Mouse (Mus musculus) stomach, postnatal 0 days (tissue): ENCODE data around the gene Gcn1l1. TPM values are rescaled to one million over a fixed set of nuclear protein-coding genes. Genes with fewer than 3 reads are reported as not detected.

Source experiments
- ATAC-seq: fragments of 200-750 bp; cut with Nextera tagmentation; 2 replicates; pipeline ENCODE4 v1.8.0; 2017; ENCODE audit not compliant: low FRiP score, low TSS enrichment
- DNase-seq: peaks from one replicate; pipeline ENCODE4 v3.0.0-alpha.2; 2016; ENCODE audit warnings: low spot score
- H3K27ac ChIP-seq: fragments of 300-500 bp; sonication (generic); replicated peaks from 2 replicates; pipeline ENCODE4 v1.5.1; 2014; ENCODE audit warnings: mild to moderate bottlenecking, control low read depth
- H3K27me3 ChIP-seq: fragments of 300-500 bp; sonication (generic); 2 replicates; pipeline ENCODE4 v1.6.1; 2014; ENCODE audit warnings: low read length; ENCODE audit not compliant: control insufficient read depth, insufficient read depth
- H3K36me3 ChIP-seq: fragments of 300-500 bp; sonication (generic); 2 replicates; pipeline ENCODE4 v1.6.1; 2014; ENCODE audit warnings: low read length, mixed read lengths; ENCODE audit not compliant: control insufficient read depth, insufficient read depth
- H3K4me1 ChIP-seq: fragments of 300-500 bp; sonication (generic); replicated peaks from 2 replicates; pipeline ENCODE4 v1.6.1; 2014; ENCODE audit warnings: antibody characterized with exemption; ENCODE audit not compliant: control insufficient read depth, insufficient read depth
- H3K4me2 ChIP-seq: fragments of 300-500 bp; sonication (generic); replicated peaks from 2 replicates; pipeline ENCODE4 v1.6.1; 2014; ENCODE audit warnings: low read depth, mild to moderate bottlenecking, control low read depth, moderate library complexity
- H3K4me3 ChIP-seq: fragments of 300-500 bp; sonication (generic); 2 replicates; pipeline ENCODE4 v1.5.1; 2014; ENCODE audit warnings: low read depth, low read length, control low read depth
- H3K9ac ChIP-seq: fragments of 300-500 bp; sonication (generic); 2 replicates; pipeline ENCODE4 v1.6.1; 2014; ENCODE audit warnings: mild to moderate bottlenecking, low read length, control low read depth, mixed read lengths
- H3K9me3 ChIP-seq: fragments of 300-500 bp; sonication (generic); 2 replicates; pipeline ENCODE4 v1.6.1; 2016; ENCODE audit warnings: low read length; ENCODE audit not compliant: control insufficient read depth
- CTCF ChIP-seq: IDR thresholded peaks from 2 replicates; pipeline ENCODE4 v1.5.1; 2016; ENCODE audit warnings: antibody characterized with exemption, low read depth, mild to moderate bottlenecking, moderate library complexity
- EP300 ChIP-seq: optimal IDR thresholded peaks from 2 replicates; pipeline ENCODE3; 2016; ENCODE audit warnings: antibody characterized with exemption
- WGBS: fragments of 180-500 bp; shearing (Covaris S2); extraction: QIAGEN DNeasy Blood & Tissue Kit; methylation state at CpG from one replicate; pipeline ENCODE4 v1.1.7; 2014; 5-methylcytosine and 5-hydroxymethylcytosine counted together
- polyA plus RNA-seq: library from polyadenylated mRNA; unstranded; fragments of >200 nt; fragmentation: Nextera tagmentation; extraction: Ambion mirVana; gene quantifications from 2 replicates; pipeline ENCODE4 v1.2.1, GENCODE M21; 2015

Gene Gcn1l1
- polyA plus RNA-seq, 1 experiment from 2014 or later = 11.7 TPM

GRCm38 (mm10) chr5:115578922-115579321 is 13.9 kb downstream of the Gcn1l1 start:
- H3K9me3 ChIP-seq = no peaks in the 10 kb centered on the region
- no peak for DNase-seq
- H3K9ac ChIP-seq = no peak overlapping the region
- H3K4me3 ChIP-seq = no peak overlapping the region
- no peaks in the 10 kb centered on the region for H3K4me1 ChIP-seq
- peaks cover 55% of the 10 kb centered on the region for H3K36me3 ChIP-seq
- no peak for ATAC-seq
- TF ChIP-seq CTCF (no peak), EP300 (no peak)
- WGBS = 89% methylated on average over 14 of the region's 14 CpGs
- no peaks in the 10 kb centered on the region for H3K27me3 ChIP-seq
- H3K27ac ChIP-seq = no peak overlapping the region
- no peak overlapping the region for H3K4me2 ChIP-seq

GRCm38 (mm10) chr5:115579363-115579762 is 14.3 kb downstream of the Gcn1l1 start:
- ATAC-seq (0 out of 2 replicates have a peak, but pooled peaks have one; percentile 2), DNase-seq (no peak)
- no peaks in the 10 kb centered on the region for H3K27me3 ChIP-seq
- no peak for TF ChIP-seq EP300
- TF ChIP-seq CTCF = no peak
- 90% methylated on average over 5 of the region's 5 CpGs for WGBS
- H3K9ac ChIP-seq = no peak overlapping the region
- no peak overlapping the region for H3K4me2 ChIP-seq
- H3K27ac ChIP-seq = no peak overlapping the region
- H3K9me3 ChIP-seq = no peaks in the 10 kb centered on the region
- H3K4me1 ChIP-seq = no peaks in the 10 kb centered on the region
- H3K4me3 ChIP-seq = no peak overlapping the region
- peaks cover 59% of the 10 kb centered on the region for H3K36me3 ChIP-seq

DNA sequence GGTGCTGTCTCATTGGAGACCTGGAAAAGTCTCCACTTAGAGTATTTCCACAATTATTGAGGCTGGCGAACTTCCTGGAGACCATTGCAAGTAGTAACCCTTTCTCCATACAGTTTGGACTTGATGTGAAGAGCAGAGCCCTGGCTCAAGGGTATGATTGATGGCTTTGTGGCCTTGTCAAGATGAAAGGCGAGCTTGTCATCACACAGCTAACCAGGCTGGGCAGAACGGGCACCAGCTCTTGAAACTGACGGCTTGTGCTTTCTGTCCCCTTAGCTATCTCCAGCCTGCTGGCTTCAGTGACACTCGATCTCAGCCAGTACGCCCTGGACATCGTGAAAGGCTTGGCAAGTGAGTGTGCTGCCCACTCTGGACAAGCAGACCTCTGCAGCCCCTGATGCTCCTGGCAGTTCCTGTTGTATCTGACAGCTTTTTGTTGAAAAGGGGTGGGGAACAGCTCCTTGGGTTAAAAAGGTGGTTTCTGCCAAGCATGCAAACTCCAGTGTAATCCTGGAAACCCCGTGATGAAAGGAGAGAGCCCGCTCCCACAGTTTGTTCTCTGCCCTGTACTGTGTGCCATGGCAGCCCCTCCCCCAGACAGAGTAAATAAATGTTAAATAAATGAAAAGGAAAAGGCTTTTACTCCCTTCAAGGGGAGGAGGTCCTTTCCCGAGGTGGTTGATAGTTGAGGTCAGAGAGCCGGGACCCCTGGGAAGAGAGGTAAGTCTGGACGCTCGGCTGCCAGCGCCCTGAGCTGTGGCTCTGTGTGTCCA is 15.4 kb downstream of the Gcn1l1 start:
- no peak for ATAC-seq
- 73% methylated on average over 14 of the region's 14 CpGs for WGBS

GRCm38 (mm10) chr5:115581662-115582061 is 16.6 kb downstream of the Gcn1l1 start:
- Histone ChIP-seq H3K4me2 (no peak overlapping the region), H3K27ac (no peak overlapping the region), H3K4me1 (no peaks in the 10 kb centered on the region), H3K36me3 (peaks cover 64% of the 10 kb centered on the region), H3K27me3 (no peaks in the 10 kb centered on the region), H3K4me3 (no peak overlapping the region), H3K9me3 (no peaks in the 10 kb centered on the region), H3K9ac (no peak overlapping the region)
- no peak for DNase-seq
- no peak for ATAC-seq
- TF ChIP-seq CTCF (no peak), EP300 (no peak)
- WGBS = 94% methylated on average over 9 of the region's 9 CpGs

More for the DNA sequence above, 15.4 kb downstream of the Gcn1l1 start:
- Histone ChIP-seq H3K27me3 (no peaks in the 10 kb centered on the region), H3K9ac (no peak overlapping the region), H3K4me1 (no peaks in the 10 kb centered on the region), H3K27ac (no peak overlapping the region), H3K4me3 (no peak overlapping the region), H3K36me3 (peaks cover 64% of the 10 kb centered on the region), H3K9me3 (no peaks in the 10 kb centered on the region), H3K4me2 (no peak overlapping the region)
- TF ChIP-seq CTCF (no peak), EP300 (no peak)
- DNase-seq = no peak

DNA sequence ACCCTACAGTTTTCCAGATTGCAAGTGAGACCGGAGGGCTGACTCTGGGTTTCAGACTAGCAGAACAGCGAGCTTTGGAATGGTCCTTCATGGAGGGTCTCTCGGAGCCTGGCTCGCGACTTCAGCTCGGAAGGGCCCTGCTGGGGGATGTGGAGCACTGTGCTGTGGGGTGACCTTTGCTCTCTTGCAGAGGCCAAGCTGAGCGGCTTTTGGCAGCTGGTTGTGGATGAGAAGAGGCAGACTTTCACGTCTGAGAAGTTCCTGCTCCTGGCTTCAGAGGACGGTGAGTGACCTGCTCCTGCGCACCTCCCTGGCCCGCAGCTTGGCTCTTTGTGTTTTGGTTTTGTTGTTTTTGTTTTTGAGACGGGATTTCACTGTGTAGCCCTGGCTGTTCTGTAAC is 20.6 kb downstream of the Gcn1l1 start:
- DNase-seq (no peak), ATAC-seq (no peak)
- no peak overlapping the region for H3K4me3 ChIP-seq
- TF ChIP-seq CTCF (no peak), EP300 (no peak)
- H3K36me3 ChIP-seq = peaks cover 63% of the 10 kb centered on the region
- no peaks in the 10 kb centered on the region for H3K27me3 ChIP-seq
- H3K4me1 ChIP-seq = no peaks in the 10 kb centered on the region
- 87% methylated on average over 12 of the region's 12 CpGs for WGBS
- H3K4me2 ChIP-seq = no peak overlapping the region
- H3K27ac ChIP-seq = no peak overlapping the region
- H3K9ac ChIP-seq = no peak overlapping the region
- no peaks in the 10 kb centered on the region for H3K9me3 ChIP-seq

DNA sequence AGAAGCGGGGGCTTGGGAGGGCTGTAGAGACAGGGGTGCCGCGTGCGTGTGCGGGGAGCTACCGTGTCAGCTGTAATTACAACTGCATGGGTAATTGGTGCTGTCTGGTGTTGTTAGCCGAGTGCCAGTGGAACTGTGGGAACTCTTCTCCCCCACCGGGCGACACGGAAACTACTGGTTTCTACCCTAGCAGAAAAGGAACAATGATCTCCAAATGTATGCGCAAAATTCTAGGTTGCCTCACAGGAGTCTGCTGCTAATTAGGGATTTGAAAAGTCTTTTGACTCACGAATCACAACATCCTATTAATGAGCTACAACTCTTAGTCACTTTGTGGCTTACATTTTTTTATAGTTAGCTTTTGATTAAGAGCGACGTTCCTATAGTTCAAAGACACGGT is 21.1 kb downstream of the Gcn1l1 start:
- WGBS = 91% methylated on average over 15 of the region's 15 CpGs
- no peak for ATAC-seq
- peaks cover 63% of the 10 kb centered on the region for H3K36me3 ChIP-seq

More for the DNA sequence above, 21.1 kb downstream of the Gcn1l1 start:
- H3K27me3 ChIP-seq = no peaks in the 10 kb centered on the region
- H3K4me1 ChIP-seq = no peaks in the 10 kb centered on the region
- no peak overlapping the region for H3K27ac ChIP-seq
- H3K4me2 ChIP-seq = no peak overlapping the region
- H3K9ac ChIP-seq = no peak overlapping the region
- DNase-seq = no peak
- TF ChIP-seq CTCF = no peak
- TF ChIP-seq EP300 = no peak
- H3K4me3 ChIP-seq = no peak overlapping the region
- H3K9me3 ChIP-seq = no peaks in the 10 kb centered on the region
